Mouse (Mus musculus): ENCODE data around the gene Mllt10.
"Not testable (repeated sequence)": the region's sequence is repeated elsewhere in the genome, so short reads cannot be mapped to it uniquely, and the experiment has no call there.

The Mllt10 gene

DNA sequence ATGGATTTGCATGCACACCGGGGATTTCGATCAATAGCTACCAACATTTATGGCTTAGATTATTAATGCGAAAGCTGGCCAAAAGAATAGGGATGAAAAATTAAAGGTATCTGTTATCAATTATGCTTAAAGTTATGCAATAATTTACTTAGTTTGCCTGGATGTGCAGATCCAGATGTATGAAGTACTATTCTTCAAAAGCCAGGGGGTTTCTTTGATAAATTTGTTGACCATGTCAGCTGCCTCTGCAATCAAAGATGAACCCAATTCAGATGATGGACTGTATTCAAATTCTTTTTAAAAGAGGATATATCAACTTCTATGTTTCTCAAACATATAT, 3.2 kb upstream of the Mllt10 start:
- DNase-seq (ENCODE audit: low read depth) = no peak

DNA sequence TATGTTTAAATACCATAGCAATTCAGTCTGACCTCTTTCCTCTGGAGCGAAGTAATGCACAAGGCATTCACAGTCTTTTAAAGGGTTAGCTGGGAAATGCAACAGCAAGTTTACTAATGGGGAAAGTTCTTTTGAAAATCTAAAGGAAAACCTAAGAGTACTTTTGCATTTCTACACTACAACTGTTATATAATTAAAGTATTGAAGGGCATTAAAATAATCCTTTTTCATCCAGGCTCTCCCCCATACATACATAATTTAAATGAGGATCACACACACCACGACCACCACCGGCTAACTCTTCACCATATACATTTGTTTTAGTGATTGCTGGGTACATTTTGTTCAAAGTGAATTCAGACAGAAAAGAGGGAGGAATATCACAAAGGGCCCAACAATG, 2.5 kb upstream of the Mllt10 start:
- DNase-seq (ENCODE audit: low read depth) = no peak

DNA sequence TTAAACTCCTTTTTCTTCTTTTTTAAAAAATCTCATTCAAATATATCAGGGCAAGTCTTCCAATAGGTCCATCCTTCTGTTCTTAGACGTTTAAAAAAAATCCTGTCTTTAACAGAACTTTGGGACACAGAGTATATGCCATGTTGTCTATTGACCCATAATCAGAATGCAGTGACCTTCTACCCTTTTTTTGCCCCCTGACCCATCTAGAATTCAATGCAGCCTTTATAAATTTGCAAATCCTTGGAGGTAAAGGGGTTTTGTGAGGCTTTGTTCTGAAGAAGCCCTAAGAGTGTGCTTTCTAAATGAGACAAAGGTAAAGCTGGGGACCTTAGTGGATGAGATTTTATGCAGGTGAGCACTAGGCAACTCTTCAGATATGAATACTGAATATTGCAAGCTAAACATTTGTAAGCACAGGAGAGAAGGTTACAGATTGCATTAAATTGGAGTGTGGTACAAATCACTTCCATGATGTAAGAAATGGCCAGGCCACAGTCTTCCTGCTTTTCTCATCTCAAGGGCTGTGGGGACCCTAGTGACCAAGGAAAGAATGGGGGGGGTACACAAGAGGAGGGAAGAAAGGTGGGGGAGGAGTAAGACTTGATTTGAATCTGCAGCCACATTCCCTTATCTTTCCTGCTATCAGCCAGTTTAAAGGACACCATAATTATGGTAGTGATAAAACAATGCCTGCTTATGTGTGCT, 1.6 kb upstream of the Mllt10 start:
- DNase-seq (ENCODE audit: low read depth) = no peak

DNA sequence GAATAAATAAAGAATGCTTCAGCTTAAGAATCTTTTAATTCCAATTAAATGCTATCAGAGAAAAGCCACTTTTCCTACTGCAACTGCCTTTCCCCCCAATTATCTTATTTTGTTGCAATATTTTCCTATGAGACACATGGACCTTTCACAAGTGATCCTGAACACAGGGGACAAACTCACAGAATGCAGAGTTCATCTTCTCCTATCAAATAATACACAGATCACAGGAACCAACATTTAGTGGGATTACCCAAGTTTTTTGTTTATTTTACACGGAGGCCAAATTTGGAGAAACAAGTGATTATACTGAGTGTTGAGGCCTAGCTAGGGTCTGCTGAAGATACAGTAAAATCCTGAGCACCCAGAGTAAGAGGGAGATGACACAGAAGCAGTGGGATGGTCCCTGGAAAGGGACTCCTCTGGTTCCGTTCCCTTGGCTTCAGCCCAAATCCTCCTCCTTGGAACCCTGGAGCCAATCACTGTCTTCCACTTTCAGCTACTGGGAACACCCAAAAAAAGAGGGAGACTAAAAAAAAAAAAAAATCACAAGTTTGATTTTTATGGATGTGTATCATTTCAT, 996 bp upstream of the Mllt10 start:
- DNase-seq (ENCODE audit: low read depth) = no peak

DNA sequence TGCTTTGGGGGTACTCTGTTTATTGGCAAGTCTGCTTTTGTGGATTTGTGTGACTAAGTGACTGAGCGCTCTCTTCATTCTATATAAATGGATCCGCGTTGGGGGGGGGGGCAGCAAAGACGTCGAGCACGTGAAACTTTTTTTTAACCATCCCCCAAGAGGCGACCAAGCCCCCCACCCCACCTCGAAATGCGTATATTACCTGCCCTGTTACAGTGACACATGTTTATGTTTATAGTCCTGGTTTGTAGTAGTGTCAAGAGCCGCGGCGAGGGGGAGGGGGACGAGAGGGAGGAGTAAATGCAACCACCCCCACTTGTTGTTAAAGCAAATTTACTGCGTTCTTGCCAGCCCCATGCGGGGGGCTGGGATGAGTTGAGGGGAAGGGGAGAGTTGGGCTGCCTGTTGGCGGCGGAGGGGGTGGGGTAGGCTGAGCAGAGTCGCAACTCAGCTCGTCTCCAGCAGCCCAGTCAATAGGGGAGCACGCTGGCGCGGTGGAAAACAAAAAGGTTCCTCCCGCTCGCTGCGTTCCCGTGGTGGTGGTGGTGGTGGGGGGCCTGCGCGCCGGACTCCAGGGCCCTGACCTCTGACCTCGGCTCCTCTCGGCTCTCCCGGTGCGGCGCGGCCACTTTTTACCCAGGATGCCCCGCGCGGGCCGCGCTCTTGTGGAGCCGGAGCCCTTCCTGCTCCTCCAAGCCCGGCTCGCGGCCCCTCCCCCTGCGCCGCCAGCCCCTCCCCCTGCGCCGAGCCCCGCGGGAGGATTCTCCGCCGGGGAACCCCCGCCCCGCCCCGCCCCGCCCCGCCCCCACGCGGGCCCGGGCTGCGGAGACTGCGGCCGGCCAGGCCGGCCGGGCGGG, 1.1 kb downstream of the Mllt10 start:
- DNase-seq (ENCODE audit: low read depth) = peak; percentile 94

DNA sequence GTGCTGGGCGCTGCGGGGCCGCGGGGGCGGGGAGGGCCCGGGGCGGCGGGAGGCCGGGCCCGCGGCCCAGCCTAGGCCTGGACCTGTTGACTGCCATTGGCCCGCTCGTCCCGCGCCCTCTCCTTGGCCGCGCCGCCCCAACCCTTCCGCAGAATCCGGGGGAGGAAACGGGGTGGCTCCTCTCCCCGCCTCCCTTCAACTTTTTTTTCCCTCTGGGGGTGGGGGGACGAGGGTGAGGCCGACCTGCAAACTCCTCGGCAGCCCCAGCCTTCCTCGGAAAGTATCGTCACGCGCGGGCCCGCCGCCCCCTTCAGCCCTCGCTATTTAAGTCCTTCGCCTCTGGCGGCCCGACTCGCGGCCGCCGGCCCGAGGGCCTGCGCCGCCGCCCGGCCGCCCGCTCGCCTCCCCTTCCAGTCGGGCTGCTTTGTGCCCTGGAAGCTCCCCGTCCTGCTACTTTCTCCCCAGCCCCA, 1.8 kb downstream of the Mllt10 start:
- peak; percentile 95 for DNase-seq (ENCODE audit: low read depth)

DNA sequence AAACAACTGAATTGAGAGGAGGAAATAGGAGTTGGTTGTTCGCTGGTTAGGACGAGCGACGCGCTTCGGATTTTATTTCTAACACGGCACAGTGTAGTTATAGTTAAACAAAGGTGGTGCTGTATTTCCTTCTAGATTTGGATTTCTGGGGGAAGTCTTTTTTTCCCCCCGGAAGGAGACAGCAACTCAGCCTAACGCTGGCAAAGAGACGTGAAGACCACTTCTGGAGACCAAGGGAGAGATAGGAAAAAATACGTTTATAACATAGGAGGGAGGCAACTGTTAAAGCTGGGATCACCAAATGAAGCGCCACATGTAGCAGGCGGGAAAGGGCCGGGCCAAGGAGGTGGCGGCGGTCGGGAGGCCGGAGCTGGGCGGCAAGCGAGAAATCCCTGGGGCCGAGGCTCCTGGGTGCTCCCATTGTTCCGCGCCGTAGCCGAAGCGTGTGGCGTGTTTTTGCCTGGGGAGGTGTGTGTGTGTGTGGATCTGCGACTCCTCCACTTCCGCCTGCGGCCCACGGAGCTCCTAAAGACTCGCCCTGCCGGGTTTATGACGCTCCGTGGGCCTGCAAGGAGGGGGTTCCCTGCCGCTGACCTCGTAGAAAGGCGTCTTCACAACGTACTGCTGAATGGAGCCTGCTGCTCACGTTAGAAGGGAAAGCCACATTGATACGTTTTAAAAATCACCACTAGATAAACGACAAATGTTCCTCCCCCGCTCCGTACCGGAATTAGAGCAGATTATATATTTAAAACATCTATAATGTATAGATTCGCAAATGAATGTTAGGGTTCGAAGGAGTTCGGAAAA, 2.5 kb downstream of the Mllt10 start:
- peak; percentile 81 for DNase-seq (ENCODE audit: low read depth)

DNA sequence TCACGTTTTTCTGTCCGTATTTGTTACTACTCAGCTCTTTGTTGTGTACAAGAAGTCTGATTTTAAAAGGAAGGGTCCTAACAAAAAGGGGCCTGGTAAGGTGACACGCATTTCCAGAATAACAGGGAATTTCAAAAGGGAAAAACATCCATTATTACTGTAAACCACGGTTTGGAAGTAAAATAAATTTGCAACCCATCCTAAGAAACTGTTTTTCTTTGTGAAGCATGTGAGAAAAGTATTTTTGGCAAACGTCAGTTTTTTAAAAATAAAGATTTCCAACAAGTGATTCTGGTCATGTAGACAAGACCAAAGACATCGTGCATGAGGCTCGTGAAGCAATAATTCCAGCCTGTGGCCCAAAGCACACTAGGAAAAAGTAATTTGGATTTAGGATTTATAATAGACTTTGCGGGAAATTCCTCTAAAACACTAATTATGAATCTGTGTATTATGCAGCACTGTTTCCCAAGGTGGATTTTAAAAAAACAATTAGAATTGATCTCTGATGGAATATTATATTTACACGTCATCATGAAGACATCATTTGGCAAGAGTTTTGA, 3.2 kb downstream of the Mllt10 start:
- no peak for DNase-seq (ENCODE audit: low read depth)

DNA sequence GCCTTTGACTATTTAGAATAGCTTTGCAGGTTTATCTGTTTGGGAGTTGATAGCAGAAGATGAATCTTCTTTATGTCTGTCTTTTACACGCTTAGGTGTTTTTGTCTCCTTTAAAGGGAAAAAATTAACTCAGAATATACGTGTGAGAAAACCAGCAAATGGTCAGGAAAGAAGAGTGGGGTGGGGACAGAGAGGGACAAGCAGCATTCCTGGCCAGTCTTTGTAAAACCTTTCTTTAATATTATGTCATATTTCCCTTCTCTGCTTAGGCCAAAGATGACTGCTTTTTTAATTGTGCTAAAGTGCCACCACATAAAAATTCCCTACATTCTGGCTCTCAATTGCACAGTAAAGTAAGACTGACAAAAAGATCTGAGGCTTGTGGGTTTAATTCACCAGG, 4.0 kb downstream of the Mllt10 start:
- no peak for DNase-seq (ENCODE audit: low read depth)

DNA sequence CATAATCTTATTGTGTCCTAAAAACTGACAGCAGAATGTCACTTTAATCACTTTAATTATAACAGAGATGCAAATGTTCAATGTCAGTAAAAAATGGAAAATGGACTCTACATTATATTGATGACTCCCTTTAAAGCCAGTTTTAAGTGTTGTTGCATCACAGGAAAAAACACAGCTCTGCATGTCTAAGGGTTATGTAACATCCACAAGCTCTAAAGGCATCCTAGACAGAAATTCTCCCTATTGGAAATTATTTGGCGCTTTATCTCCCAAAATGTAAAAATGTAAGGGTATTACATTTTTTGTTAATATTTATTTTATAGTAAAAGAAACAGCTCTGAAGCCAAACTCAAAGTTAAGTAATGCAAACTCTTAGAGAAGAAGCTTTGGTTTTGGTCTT, 4.9 kb downstream of the Mllt10 start:
- no peak for DNase-seq (ENCODE audit: low read depth)

DNA sequence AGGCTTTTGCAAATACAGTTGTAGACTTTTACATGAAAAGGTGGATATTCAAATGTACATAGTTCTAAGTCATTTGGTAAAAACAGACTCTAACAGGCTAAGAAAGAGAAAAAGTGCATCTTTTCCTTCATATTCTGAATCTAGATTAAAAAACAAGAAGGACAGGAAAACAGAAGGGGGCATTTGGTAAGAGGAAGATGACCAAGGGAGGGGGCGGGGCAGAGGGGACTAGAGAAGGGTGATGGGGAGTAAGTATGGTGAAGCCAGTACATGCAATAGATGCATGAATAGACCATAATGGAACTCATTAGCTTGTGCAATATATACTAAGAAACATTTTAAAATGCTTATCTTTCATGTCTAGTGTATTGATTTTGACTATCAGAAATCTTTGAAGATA, 5.4 kb downstream of the Mllt10 start:
- no peak for DNase-seq (ENCODE audit: low read depth)

DNA sequence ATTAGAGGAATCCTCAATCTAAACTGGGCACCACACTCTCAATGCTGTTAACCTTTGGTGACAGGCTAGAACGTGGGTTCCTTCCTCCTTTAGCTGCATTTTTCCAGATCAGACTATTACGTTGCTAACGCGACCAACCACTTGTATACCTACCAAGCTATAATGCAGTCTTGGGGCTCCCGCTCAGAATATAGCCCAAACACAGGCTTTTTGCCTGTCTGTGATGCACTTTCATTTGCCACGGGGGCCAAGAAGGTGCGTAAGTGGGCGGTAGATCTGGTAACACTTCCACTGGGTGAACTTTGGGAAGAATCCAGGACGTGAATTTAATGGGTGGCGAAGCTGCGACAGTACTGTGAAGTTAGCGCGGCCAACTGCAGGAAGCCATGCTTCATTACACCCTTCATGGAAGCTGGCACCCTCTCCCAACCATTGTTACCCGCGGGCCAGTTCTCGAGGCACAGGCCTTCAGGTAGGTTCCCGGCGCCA, 8.8 kb downstream of the Mllt10 start:
- peak; percentile 79 for DNase-seq (ENCODE audit: low read depth)

DNA sequence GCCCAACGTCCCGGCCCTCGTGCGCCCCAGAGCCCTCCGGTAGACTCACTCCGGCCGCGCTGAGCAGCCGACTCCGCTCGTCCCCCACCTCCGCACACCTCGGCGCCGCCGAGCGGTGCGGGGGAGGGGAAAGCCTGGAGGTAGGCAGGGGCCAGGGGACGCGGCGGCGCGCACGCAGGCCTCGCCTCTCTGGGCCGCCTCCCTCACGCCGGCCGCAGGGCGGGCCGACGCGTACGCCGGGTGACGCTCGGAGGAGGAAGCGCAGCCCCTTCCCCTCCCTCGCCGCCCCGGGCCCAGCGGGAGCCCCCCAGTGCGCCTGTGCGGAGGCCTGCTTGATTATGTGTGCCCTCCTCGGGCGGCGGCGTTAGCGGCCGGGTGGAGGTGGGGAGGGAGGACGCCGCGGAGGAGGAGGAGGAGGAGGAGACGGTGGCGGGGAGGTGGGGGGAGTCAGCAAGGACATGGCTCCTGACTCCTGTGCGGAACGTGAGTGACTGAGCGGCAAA, 9.4 kb downstream of the Mllt10 start:
- DNase-seq (ENCODE audit: low read depth) = peak; percentile 95

DNA sequence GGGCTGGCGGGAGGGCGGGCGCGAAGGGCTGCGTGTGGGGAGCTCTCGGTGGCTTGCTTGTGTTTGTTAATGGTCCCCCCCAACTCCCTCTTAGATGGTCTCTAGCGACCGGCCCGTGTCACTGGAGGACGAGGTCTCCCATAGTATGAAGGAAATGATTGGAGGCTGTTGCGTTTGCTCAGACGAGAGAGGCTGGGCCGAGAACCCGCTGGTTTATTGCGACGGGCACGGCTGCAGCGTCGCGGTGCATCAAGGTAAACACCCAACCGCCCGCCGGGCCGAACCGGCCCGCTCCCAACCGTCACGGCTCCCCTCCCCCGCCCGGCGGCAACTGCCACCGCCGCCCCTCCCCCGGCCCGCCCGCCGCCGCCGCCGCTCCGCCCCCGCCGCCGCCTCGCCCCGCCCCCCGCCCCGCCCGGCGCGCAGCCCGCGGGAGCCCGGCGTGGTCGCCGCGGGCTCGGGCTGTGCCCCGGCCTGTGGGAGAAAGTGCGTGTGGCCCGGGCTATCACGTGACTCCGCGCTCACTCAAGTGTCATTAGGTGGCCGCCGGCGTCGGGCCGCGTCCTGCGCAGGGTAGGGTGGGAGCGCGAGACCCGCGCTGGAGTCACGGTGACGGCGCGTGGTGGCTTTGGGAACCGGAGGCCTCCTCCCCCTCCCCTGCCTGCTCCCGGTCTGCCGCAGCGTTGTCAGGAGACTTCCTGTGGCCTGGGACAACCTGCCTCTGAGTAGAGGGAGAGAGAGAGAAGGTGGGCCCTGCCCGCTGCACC, 10.1 kb downstream of the Mllt10 start:
- peak; percentile 82 for DNase-seq (ENCODE audit: low read depth)

DNA sequence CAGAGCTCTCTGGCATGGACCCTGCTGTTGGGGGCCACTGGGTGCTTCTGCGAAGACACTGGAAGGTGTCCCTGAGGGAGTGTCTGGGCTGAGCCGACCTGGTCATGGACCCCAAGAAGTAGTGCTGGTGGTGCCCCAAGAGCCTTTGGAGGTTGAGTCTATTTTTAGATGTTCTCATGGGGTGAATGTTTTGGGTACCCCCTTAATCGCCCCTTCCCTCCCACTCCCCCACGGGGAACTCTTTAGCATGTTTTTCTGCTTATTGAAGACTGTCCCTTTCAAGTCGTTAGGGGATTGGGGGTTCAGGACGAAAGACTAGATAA, 10.6 kb downstream of the Mllt10 start:
- no peak for DNase-seq (ENCODE audit: low read depth)

DNA sequence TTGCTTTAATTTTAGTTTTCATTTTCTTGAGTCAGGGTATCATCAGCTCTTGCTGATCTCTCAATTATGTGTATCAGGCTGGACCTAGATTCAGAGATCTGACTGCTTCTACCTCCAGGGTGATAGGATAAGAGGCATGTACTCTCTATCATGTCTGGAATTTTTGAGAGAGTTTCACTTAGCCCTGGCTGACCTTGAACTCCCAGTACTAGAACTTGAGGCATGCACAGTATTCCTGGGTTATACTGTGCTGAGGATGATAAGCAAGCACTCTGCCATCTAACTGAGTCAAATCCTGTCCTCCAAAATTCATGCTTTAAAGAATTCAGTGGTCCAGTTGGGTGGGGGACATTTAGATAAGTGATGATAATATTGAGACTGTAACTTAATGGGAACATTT, 11.4 kb downstream of the Mllt10 start:
- DNase-seq (ENCODE audit: low read depth) = no peak

DNA sequence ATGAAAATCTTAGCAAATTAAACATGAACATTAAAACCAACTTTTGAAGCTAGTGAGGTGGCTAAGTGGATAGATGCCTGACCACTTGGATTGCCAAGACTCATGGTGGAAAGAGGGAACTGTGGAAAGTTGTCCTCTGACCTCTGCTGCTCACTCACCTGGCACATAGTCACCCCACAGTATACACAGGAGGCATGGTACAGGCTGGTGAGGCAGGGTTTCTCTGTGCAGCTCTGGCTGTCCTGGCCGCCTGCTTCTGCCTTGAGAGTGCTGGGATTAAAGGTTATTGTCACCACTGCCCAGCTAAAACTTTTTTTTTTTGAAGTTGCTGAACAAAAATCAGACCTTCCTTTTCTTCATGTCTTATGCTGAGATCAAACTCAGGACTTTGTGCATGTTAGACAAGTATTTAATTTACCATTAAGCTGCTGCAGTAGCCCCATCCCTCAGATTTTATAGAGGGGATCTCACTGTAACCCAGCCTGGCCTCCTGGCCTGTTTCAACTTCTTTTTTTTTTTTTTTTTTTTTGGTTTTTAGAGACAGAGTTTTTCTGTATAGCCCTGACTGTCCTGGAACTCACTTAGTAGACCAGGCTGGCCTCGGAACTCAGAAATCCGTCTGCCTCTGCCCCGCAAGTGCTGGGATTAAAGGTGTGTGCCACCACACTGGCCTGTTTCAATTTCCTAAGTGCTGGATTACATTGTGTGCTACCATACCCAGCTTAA, 13.2 kb downstream of the Mllt10 start:
- DNase-seq (ENCODE audit: low read depth) = no peak

DNA sequence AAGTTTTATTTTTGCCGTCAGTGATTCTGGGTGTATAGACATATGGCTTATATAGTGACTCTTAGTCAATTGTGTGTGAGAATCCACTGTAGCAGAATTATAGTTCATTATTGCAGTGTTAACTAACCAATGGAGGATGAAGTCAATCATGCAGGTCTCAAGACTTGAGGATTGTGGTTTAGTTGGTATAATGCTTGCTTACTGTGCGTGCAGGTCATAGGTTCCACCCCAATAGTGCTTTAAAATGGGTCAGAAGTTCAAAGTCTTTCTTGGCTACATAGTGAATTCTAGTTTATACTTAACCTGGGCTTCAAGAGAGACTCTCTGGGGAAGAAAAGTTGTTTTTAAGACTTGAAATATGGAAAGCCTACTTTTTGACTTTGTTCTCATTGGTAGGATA, 16.9 kb downstream of the Mllt10 start:
- DNase-seq (ENCODE audit: low read depth) = no peak

DNA sequence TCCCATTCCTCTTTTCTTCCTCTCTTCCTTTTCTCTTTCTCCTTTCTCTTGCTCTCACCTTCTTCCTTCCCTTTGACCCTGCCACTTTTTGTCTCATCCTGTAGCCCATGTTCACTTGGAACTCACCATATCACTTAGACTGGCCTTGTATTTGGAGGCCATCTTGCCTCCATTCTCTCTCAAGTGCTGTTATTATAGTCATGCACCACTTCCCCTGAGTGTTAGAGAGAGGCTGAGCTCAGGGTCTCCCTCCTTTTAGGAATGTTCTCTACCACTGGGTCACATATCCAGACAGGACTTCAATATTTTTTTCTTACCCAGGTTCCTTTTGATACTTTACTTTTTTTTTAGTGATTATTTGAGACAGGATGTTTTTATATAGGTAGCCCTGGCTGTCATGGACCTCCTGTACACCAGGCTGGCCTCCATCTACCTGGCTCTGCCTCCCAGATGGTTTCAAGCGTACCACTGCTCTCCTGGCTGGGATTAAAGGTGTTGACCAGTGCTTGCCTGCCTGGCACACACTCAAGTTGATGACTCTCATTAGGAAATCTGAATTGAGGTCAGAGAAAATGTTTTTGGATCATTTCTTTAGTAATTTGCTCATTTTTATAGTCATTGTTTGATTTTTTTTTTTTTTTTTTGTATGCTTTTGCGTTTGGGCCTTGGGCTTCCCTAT, 25.3 kb downstream of the Mllt10 start:
- no peak for DNase-seq (ENCODE audit: low read depth)

DNA sequence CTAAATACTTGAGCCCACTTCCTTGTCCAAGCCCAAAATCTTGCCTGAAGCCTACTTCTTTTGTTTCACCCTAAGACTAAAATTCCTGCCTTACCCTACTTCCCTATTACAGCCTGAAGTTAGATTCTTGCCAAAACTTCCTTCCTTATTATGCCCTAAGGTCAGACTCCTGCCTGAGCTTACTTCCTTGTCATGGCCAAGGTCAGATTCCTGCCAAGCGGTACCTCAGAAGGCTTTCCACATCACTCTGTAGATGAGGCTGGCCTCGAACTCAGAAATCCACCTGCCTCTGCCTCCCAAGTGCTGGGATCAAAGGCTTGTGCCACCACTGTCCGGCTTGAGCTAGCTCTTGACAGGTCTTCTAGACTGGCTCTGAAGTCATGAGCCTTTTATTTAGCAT, 32.7 kb downstream of the Mllt10 start:
- not testable (repeated sequence) for DNase-seq (ENCODE audit: low read depth)

All from induced T-regulatory cell, adult 2 months (primary cell).